Mouse (Mus musculus): ENCODE results near the gene Kansl2. TPM values are rescaled to one million over a fixed set of nuclear protein-coding genes. Genes with fewer than 3 reads are reported as not detected.

Gene Kansl2
- total RNA-seq, 2 experiments from 2014 or later: 54.3 to 56.3 TPM

DNA sequence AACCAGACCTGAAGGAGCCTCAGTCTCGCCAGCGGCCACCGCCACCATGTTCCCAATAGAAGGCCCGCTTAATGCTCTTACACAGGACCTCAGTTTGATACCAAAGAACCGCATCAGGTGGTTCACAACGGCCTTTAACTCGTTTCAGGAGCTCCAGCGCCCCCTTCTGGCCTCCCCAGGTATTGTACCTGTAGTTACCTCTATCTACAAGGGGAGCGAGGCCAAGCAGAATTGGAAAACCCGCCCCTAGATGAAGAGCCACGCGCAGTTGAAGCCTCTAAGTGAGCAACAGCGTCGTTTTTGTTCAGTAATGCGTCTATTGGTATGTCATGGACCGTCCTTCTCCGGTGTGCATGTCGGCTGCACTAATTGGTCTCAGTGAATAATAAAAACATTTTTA is 29.6 kb downstream of the Kansl2 start:
- DNase-seq (ENCODE audit: low spot score in 2 of 2): peak in 1 of 2 experiments; percentile 60

DNA sequence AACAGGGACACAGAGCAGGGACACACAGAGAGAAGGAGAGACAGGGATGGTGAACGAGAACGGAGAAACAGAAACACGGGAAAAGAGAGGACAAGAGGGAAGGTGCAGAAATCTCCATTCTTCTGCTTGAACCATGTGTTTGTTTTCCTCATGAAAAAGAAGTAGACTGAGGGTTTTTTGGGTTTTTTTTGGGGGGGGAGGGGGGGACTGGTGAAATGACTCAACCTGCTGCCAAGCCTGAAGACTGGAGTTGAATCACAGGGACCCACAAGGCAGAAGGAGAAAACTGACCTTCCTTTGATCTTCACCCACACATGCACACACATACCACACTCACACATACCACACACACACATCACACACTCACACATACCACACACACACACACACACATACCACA is 30.7 kb downstream of the Kansl2 start:
- DNase-seq (ENCODE audit: low spot score in 2 of 2): no peak

DNA sequence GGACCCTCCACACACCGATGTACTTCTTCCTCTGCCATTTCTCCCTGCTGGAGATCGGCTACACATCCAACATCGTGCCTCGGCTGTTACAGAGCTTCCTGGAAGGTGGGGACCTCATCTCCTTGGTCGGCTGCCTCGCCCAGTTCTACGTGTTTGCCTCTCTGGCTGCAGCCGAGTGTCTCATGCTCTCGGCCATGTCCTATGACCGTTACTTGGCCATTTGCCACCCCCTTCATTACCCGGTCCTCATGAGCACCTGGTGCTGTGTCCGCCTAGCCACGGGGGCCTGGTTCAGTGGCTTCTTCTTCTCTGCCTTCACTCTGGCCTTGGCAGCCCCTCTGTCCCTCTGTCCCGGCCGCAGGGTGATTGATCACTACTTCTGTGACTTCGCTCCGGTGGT is 36.4 kb downstream of the Kansl2 start:
- DNase-seq (ENCODE audit: low spot score in 2 of 2): no peak

DNA sequence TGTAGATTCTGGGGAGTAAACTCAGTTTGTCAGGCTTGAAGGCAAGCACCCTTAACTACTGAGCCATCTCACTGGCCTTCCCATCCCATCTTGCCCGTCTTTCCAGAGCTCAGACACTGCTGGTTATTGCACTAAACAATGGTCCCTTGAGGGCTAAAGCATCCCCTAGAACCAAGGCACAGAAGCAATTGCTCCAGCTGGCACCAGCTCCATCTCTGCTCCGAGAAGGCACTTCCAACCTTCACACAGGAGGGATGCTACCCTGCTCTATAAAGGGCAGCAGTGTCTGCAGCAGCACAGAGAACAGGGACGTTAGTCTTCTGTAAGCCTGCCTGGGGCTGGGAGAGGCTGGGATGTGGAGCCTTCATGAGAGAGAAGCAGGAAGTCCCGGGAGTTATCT is 42.0 kb downstream of the Kansl2 start, which contains the start of gene Olfr279:
Gene Olfr279, plus strand, starts transcription at position 301 of the 400 bp plus-strand sequence.
- DNase-seq (ENCODE audit: low spot score in 2 of 2): no peak

DNA sequence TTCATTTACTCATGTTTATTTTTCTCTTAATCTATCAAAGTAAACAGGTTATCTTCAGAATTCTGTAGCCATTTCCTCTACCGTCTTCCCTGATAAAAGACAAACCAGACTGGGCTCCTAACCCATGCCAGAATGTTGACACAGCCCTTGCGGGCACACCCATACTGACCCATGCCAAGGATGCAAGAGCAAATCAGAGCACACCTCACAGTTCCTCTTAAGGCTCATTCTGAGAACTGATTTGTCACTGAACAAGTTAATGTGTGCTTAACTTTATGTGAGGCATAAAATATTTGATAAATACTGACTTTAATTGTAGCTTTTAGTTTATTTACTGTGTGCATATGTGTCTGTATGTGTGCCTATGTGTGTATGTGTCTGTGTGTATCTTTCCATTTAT is 42.7 kb downstream of the Kansl2 start:
- DNase-seq (ENCODE audit: low spot score in 2 of 2): no peak

DNA sequence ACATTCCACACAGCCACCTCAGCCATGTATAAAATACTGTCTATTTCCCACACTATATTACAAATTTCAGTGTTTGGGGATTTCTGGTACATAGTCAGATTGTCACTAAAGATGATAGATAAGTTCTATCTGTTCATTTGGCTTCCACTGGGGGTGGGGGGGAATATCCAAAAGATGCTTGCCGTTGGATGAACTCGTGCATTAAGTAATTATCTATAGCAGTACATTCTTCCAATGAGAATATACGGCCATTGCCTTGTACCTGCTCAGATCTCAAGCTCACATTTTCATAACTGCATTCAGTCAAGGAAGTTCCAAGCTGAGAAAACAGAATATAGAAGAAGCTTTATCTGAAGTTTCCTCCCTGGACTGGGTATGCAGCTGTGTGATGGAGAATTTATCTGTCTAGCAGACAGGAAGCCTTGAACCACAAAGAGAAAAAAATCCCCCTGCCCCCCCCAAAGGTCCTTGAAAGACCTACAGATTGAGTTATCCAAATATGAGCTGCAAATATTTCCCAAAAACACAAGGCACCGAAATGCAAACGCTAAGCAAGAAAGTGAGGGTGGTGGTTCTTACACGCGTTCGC is 47.5 kb downstream of the Kansl2 start:
- no peak for DNase-seq (ENCODE audit: low spot score in 2 of 2)

DNA sequence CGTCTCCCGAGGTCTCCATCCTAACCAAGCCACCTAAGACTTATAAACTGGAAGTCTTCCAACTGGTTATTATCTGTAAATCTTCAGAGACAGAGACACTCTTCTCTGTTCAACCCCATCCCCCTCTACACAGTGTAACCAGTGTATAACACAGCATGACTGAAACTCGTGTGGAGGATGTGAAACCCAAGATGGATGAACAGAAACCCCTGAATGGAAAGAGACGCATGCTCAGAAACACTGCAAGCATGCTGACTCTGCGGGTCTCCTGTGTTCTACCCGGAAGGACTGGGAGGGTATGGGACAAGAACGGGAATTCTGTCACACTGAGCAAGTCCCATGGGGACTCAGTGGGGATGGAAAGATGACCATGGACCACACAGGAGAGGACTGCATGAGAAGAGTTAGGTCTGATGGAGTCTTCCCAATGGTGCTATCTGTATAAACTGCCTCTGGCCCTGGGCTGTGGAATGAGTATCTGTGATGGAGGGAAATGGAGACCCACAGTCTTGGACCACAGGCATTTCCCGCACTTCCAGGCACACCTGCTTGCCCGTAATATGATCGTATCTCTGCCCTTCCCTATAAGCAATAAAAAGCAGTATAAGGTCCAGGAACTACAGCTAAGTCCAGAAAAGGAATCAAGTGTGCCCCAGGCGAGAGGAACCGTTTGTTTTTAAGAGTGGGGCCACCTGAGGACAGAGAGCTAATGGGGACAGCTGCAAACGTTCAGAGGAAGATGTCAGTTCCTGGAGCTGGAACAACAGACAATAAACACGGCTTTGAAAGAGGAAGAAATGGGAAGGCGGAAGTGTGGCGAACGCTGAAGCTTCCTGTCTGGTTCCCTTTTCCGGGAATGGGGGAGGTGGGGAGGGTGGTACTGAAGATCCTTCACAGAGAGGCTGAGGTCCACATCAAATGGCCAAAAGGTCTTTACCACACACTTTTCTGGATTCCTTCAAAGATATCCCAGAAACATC is 49.9 kb downstream of the Kansl2 start:
- DNase-seq (ENCODE audit: low spot score in 2 of 2): no peak

DNA sequence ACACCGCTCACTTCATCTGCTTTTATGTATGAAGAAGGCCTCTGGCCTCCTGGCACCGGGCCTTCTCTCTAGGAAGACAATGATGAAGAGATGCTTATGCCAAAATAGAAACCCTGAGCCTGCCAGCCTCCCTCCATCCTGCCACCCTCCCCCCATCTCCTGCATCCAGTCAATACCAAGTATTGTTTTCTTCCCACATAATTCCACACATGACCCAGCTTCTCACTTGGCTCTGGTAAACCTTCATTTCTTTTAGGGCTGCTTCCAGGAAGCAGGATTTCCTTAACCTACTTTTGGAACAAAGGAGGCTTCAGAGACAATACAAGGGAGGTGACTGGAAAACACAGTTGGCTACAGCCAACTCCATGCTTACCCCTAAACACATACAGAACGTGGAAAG is 51.4 kb downstream of the Kansl2 start, which contains the start of gene Lalba:
Gene Lalba, minus strand, starts transcription at position 21 of the 400 bp plus-strand sequence.
- no peak for DNase-seq (ENCODE audit: low spot score in 2 of 2)

DNA sequence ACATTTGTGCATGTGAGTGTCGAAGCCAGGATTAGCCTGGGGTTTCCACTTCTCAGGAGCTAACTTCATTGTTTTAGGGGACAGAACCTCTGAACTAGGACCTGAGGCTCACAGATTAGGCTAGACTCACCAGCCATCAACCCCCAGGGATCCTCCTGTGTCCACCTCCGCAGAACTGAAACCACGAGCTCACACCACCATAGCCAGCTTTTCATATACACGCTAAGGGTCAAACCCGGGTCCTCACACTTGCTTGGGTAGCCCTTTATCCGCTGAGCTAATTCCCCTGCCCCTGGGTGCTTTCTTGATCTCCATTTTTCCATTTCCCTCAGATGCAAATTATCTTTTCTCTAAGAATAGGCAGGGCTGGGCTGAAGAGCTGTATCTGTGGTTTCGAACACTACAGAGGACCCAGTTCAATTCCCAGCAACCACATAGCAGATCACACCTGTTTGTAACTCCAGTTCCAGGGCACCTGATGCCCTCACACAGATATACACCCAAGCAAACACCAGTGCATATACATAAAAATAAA is 54.4 kb downstream of the Kansl2 start:
- no peak for DNase-seq (ENCODE audit: low spot score in 2 of 2)

DNA sequence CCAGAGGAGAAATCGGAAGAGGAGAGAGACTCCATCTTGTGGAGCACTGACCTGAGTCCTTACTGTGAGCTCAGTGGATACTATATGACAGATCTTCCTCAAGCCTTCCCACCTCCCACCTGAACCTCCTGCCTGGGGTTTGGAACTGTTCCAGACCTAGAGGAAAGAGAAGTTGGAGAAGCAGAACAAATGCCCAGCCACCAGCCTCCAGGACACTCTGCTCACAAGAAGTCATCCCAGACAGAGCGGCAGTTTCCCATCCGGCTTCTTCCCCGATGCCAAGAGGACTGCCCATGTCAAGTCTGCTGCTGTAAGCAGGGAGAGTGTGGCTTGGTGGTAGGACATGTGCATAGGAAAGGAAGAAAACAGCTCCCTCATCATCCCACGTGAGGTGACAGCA is 57.8 kb downstream of the Kansl2 start:
- no peak for DNase-seq (ENCODE audit: low spot score in 2 of 2)

DNA sequence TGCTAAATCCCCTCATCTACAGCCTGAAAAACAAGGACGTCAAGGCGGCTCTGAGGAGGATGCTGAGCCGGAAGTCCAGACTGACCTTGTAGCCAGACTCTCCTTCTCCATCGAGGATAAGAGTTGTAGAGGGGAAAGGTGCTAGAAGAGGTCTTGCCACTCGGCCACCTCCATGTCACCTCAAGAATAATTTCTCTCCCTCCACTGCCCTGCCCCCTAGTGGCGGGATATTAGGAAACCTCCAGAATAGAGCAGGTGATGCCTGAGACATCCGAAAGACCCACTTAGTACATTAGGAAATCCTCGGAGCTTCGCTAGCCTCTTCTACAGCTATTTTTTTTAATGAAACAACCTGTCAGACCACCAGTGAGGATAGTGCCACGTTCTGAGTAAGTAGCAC is 58.7 kb downstream of the Kansl2 start:
- DNase-seq (ENCODE audit: low spot score in 2 of 2): peak in 1 of 2 experiments; percentile 15

DNA sequence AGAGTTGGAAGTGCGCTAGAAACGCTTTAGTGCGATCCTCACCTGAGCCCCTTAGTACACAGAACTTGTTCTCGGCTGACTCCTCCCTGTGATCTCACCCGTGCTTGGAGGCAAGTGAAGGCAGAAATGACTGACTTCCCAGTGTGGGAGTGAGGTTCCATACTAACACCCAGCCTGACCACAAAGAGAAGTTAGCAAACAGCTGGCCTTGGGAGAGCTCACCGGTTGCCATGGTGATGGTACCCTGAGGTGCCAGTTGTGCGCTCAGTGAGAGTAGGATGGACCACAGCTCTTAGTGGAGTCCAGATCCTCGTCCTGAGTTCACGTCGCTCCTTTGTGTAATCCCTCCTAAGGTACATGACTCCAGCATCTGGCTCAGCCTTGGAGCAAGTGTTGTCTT is 59.1 kb downstream of the Kansl2 start:
- DNase-seq (ENCODE audit: low spot score in 2 of 2): no peak

DNA sequence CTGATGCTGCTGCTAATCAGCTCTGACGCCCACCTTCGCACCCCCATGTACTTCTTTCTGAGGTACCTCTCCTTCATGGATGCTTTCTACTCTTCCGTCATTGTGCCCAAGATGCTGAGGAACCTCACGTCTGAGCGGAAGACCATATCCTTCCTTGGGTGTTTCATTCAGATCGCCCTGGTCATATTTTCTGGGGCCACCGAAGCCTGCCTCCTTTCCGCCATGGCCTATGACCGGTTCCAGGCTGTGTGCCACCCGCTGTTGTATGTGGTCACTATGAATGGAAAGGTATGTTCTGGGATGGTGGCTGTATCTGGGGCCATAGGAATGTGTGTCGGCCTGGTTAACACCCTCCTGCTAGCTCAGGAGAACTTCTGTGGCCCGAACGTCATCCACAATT is 62.5 kb downstream of the Kansl2 start:
- DNase-seq (ENCODE audit: low spot score in 2 of 2): no peak

DNA sequence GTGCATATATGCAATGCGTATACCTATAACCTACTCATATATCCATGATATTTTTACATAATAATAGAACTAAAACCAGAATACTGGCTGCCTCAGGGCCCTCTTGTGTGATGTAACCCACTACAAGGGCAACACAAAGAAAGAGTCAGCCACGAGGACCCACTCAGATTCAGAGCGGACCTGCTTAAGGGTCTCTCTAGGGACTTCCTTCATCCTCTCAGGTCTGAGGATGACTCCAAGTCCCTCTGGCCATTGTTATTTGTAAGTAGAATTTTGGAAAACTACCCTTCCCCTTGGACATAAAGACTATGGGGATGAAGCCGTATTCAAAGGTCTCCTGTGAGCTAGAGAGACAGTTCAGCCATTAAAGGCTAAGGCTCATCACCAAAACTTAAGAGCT is 64.5 kb downstream of the Kansl2 start, which contains the start of gene OR5BS1P:
Gene OR5BS1P, plus strand, starts transcription at position 301 of the 400 bp plus-strand sequence.
- DNase-seq (ENCODE audit: low spot score in 2 of 2): no peak

Small RNA genes lying within 50 kb of the gene (microRNA-seq; reads per million reads assigned to microRNA genes)
- gene Mir1291: 5.1 to 9.1 reads per million in 2 experiments

Other genes with a start within 250 kb of the Kansl2 start
- 1 to 10 TPM; 6.3 to 6.5 TPM for gene Zfp641, start 238.1 kb downstream of the Kansl2 start, total RNA-seq (2021)
- gene Olfr285, start 216.9 kb downstream of the Kansl2 start, total RNA-seq (2021): not detected
- gene Olfr284, start 193.3 kb downstream of the Kansl2 start, total RNA-seq (2021): not detected
- gene Olfr283, start 153.3 kb downstream of the Kansl2 start, total RNA-seq (2021): not detected
- gene Olfr282, start 103.0 kb downstream of the Kansl2 start, total RNA-seq (2021): not detected
- gene Olfr281, start 81.7 kb downstream of the Kansl2 start, total RNA-seq (2021): not detected
- gene OR5BS1P, start 64.4 kb downstream of the Kansl2 start, total RNA-seq (2021): not detected
- gene Lalba, start 51.5 kb downstream of the Kansl2 start, total RNA-seq (2021): not detected
- not detected for gene Olfr279, start 41.9 kb downstream of the Kansl2 start, total RNA-seq (2021)
- gene Ccnt1, start 36.7 kb upstream of the Kansl2 start, total RNA-seq (2021): 10 to 100 TPM; 39.6 to 43.9 TPM
- gene 4930415O20Rik, start 36.7 kb upstream of the Kansl2 start, total RNA-seq (2021): not detected
- gene Adcy6, start 75.8 kb upstream of the Kansl2 start, total RNA-seq (2021): 10 to 100 TPM; 46.5 to 48.2 TPM
- 100 to 1,000 TPM; 217 to 222 TPM for gene Cacnb3, start 96.6 kb upstream of the Kansl2 start, total RNA-seq (2021)
- 100 to 1,000 TPM in 1 of 2 experiments, 10 to 100 TPM in 1; 89.8 to 108 TPM for gene Ddx23, start 128.6 kb upstream of the Kansl2 start, total RNA-seq (2021)
- gene Rnd1, start 143.2 kb upstream of the Kansl2 start, total RNA-seq (2021): 1 to 10 TPM; 6.3 to 8.0 TPM
- 1 to 10 TPM; 7.4 to 9.7 TPM for gene Ccdc65, start 173.9 kb upstream of the Kansl2 start, total RNA-seq (2021)
- 1 to 10 TPM in 1 of 2 experiments, under 1 TPM in 1; 0.97 to 1.4 TPM for gene Fkbp11, start 193.9 kb upstream of the Kansl2 start, total RNA-seq (2021)
- 100 to 1,000 TPM; 830 to 882 TPM for gene Arf3, start 228.9 kb upstream of the Kansl2 start, total RNA-seq (2021)
- gene Wnt10b, start 243.9 kb upstream of the Kansl2 start, total RNA-seq (2021): under 1 TPM; 0.23 to 0.64 TPM